Mouse (Mus musculus) limb, embryonic 13.5 days (tissue): ENCODE data around the gene Vgll4. TPM values are rescaled to one million over a fixed set of nuclear protein-coding genes. Genes with fewer than 3 reads are reported as not detected.
A peak's percentile ranks its signal among the peaks of the same experiment; 100 is the strongest.

Source experiments
- ATAC-seq: fragments of 200-750 bp; cut with Nextera tagmentation; 2 replicates; pipeline ENCODE4 v1.8.0; 2017; ENCODE audit warnings: low read depth, moderate number of reproducible peaks, moderate TSS enrichment; ENCODE audit not compliant: low FRiP score
- H3K27ac ChIP-seq: fragments of 300-500 bp; sonication (generic); 2 replicates; pipeline ENCODE4 v1.5.1; 2015; ENCODE audit warnings: inconsistent platforms, mild to moderate bottlenecking, moderate library complexity
- H3K27me3 ChIP-seq: fragments of 300-500 bp; sonication (generic); 2 replicates; pipeline ENCODE4 v1.6.1; 2015; ENCODE audit warnings: mild to moderate bottlenecking, inconsistent platforms
- H3K36me3 ChIP-seq: fragments of 300-500 bp; sonication (generic); 2 replicates; pipeline ENCODE4 v1.6.1; 2015; ENCODE audit warnings: inconsistent platforms, mild to moderate bottlenecking, moderate library complexity
- H3K4me1 ChIP-seq: fragments of 300-500 bp; sonication (generic); 2 replicates; pipeline ENCODE4 v1.6.1; 2015; ENCODE audit warnings: inconsistent platforms
- H3K4me2 ChIP-seq: fragments of 300-500 bp; sonication (generic); replicated peaks from 2 replicates; pipeline ENCODE4 v1.6.1; 2015; ENCODE audit warnings: inconsistent platforms, mild to moderate bottlenecking, moderate library complexity
- H3K4me3 ChIP-seq: fragments of 300-500 bp; sonication (generic); 2 replicates; pipeline ENCODE4 v1.5.1; 2015; ENCODE audit warnings: moderate library complexity, mild to moderate bottlenecking, inconsistent platforms
- H3K9ac ChIP-seq: fragments of 300-500 bp; sonication (generic); 2 replicates; pipeline ENCODE4 v1.6.1; 2015; ENCODE audit warnings: mild to moderate bottlenecking, inconsistent platforms
- H3K9me3 ChIP-seq: fragments of 300-500 bp; sonication (generic); 2 replicates; pipeline ENCODE4 v1.6.1; 2016; ENCODE audit warnings: inconsistent platforms
- WGBS: fragments of 180-500 bp; shearing (Covaris S2); methylation state at CpG from one replicate; pipeline ENCODE4 v1.1.7; 2015; 5-methylcytosine and 5-hydroxymethylcytosine counted together
- polyA plus RNA-seq: library from polyadenylated mRNA; unstranded; fragments of >200 nt; fragmentation: Nextera tagmentation; extraction: Ambion mirVana; gene quantifications from 2 replicates; pipeline ENCODE4 v1.2.1, GENCODE M21; 2015

The Vgll4 gene
- polyA plus RNA-seq, 1 experiment from 2014 or later = 154 TPM

- no peak overlapping the region for H3K4me2 ChIP-seq
- no peaks in the 10 kb centered on the region for H3K36me3 ChIP-seq
- peaks cover 60% of the 10 kb centered on the region for H3K4me1 ChIP-seq
- H3K9ac ChIP-seq = no peak overlapping the region
- H3K4me3 ChIP-seq = no peak overlapping the region
- whole genome bisulfite sequencing = 29% methylated on average over 4 of the region's 4 CpGs
- H3K9me3 ChIP-seq = peaks cover 4% of the 10 kb centered on the region; the same call in 1 of the 2 replicates
- H3K27ac ChIP-seq = no peak overlapping the region
- 0 out of 2 replicates have a peak, but pooled peaks cover 3% of the 10 kb centered on the region for H3K27me3 ChIP-seq
- no peak for ATAC-seq
Observed at GRCm38 (mm10) chr6:114846153-114846772, 123.5 kb downstream of the Vgll4 start.

- 0 out of 2 replicates have a peak, but pooled peaks cover 2% of the 10 kb centered on the region for H3K27me3 ChIP-seq
- 70% methylated on average over 2 of the region's 2 CpGs for WGBS
- H3K27ac ChIP-seq = no peak overlapping the region
- H3K4me1 ChIP-seq = peaks cover 64% of the 10 kb centered on the region
- ATAC-seq = no peak
- no peak overlapping the region for H3K4me2 ChIP-seq
- H3K9ac ChIP-seq = no peak overlapping the region
- H3K4me3 ChIP-seq = no peak overlapping the region
- H3K36me3 ChIP-seq = no peaks in the 10 kb centered on the region
- H3K9me3 ChIP-seq = peaks cover 7% of the 10 kb centered on the region; the same call in 1 of the 2 replicates
Observed at GRCm38 (mm10) chr6:114842863-114843262, 126.9 kb downstream of the Vgll4 start.

GRCm38 (mm10) chr6:114842131-114842530 is 127.7 kb downstream of the Vgll4 start:
- Histone ChIP-seq H3K9me3 (peaks cover 7% of the 10 kb centered on the region; the same call in 1 of the 2 replicates), H3K27me3 (no peaks in the 10 kb centered on the region), H3K4me3 (no peak overlapping the region), H3K4me2 (no peak overlapping the region), H3K27ac (peak overlapping the region; percentile 1; the same call in 1 of the 2 replicates), H3K9ac (no peak overlapping the region), H3K36me3 (no peaks in the 10 kb centered on the region), H3K4me1 (peaks cover 58% of the 10 kb centered on the region)
- WGBS = 26% methylated on average over 3 of the region's 3 CpGs
- ATAC-seq = no peak

- Histone ChIP-seq H3K4me1 (peaks cover 46% of the 10 kb centered on the region), H3K27ac (peak overlapping the region; percentile 22; the same call in 1 of the 2 replicates), H3K27me3 (no peaks in the 10 kb centered on the region), H3K4me2 (no peak overlapping the region), H3K9me3 (peaks cover 7% of the 10 kb centered on the region; the same call in 1 of the 2 replicates), H3K4me3 (no peak overlapping the region), H3K36me3 (no peaks in the 10 kb centered on the region), H3K9ac (no peak overlapping the region)
- ATAC-seq = 0 out of 2 replicates have a peak, but pooled peaks have one; percentile 20
- WGBS = 83% methylated on average over 7 of the region's 7 CpGs
Observed at GRCm38 (mm10) chr6:114840012-114840411, 129.8 kb downstream of the Vgll4 start.

- ATAC-seq = no peak
- Histone ChIP-seq H3K36me3 (no peaks in the 10 kb centered on the region), H3K27ac (no peak overlapping the region), H3K4me1 (peaks cover 56% of the 10 kb centered on the region), H3K4me3 (no peak overlapping the region), H3K9me3 (peaks cover 7% of the 10 kb centered on the region; the same call in 1 of the 2 replicates), H3K4me2 (no peak overlapping the region), H3K9ac (no peak overlapping the region), H3K27me3 (no peaks in the 10 kb centered on the region)
- WGBS = 87% methylated on average over 4 of the region's 4 CpGs
Observed at GRCm38 (mm10) chr6:114838872-114839271, 130.9 kb downstream of the Vgll4 start.

GRCm38 (mm10) chr6:114836433-114836832 is 133.4 kb downstream of the Vgll4 start:
- no peak overlapping the region for H3K27ac ChIP-seq
- no peak overlapping the region for H3K4me3 ChIP-seq
- WGBS = 76% methylated on average over 3 of the region's 3 CpGs
- H3K9me3 ChIP-seq = 0 out of 2 replicates have a peak, but pooled peaks cover 3% of the 10 kb centered on the region
- no peak for ATAC-seq
- H3K4me1 ChIP-seq = peaks cover 59% of the 10 kb centered on the region
- no peak overlapping the region for H3K4me2 ChIP-seq
- no peaks in the 10 kb centered on the region for H3K36me3 ChIP-seq
- H3K27me3 ChIP-seq = no peaks in the 10 kb centered on the region
- no peak overlapping the region for H3K9ac ChIP-seq

- ATAC-seq = no peak
- Histone ChIP-seq H3K4me3 (no peak overlapping the region), H3K36me3 (no peaks in the 10 kb centered on the region), H3K4me1 (peaks cover 52% of the 10 kb centered on the region), H3K9me3 (0 out of 2 replicates have a peak, but pooled peaks cover 3% of the 10 kb centered on the region), H3K27ac (no peak overlapping the region), H3K9ac (no peak overlapping the region), H3K27me3 (no peaks in the 10 kb centered on the region), H3K4me2 (no peak overlapping the region)
- WGBS = 62% methylated on average over 1 of the region's 1 CpGs
Observed at GRCm38 (mm10) chr6:114835752-114836151, 134.0 kb downstream of the Vgll4 start.

GRCm38 (mm10) chr6:114835344-114835743 is 134.4 kb downstream of the Vgll4 start:
- peaks cover 48% of the 10 kb centered on the region for H3K4me1 ChIP-seq
- WGBS = 85% methylated on average over 7 of the region's 7 CpGs
- no peak overlapping the region for H3K4me3 ChIP-seq
- no peaks in the 10 kb centered on the region for H3K36me3 ChIP-seq
- no peak overlapping the region for H3K9ac ChIP-seq
- H3K27ac ChIP-seq = no peak overlapping the region
- no peak for ATAC-seq
- no peaks in the 10 kb centered on the region for H3K27me3 ChIP-seq
- H3K4me2 ChIP-seq = no peak overlapping the region
- 0 out of 2 replicates have a peak, but pooled peaks cover 3% of the 10 kb centered on the region for H3K9me3 ChIP-seq

GRCm38 (mm10) chr6:114833791-114834346 is 135.9 kb downstream of the Vgll4 start:
- WGBS = 44% methylated on average over 4 of the region's 4 CpGs
- Histone ChIP-seq H3K36me3 (no peaks in the 10 kb centered on the region), H3K9me3 (0 out of 2 replicates have a peak, but pooled peaks cover 3% of the 10 kb centered on the region), H3K4me2 (no peak overlapping the region), H3K27ac (0 out of 2 replicates have a peak overlapping the region, but pooled peaks have one; percentile 39), H3K4me1 (peaks cover 33% of the 10 kb centered on the region), H3K4me3 (no peak overlapping the region), H3K9ac (no peak overlapping the region), H3K27me3 (no peaks in the 10 kb centered on the region)
- 0 out of 2 replicates have a peak, but pooled peaks have one; percentile 19 for ATAC-seq

- H3K9me3 ChIP-seq = no peaks in the 10 kb centered on the region
- H3K36me3 ChIP-seq = no peaks in the 10 kb centered on the region
- 0 out of 2 replicates have a peak overlapping the region, but pooled peaks have one; percentile 7 for H3K27ac ChIP-seq
- H3K4me2 ChIP-seq = no peak overlapping the region
- H3K4me1 ChIP-seq = peaks cover 30% of the 10 kb centered on the region
- H3K27me3 ChIP-seq = no peaks in the 10 kb centered on the region
- no peak for ATAC-seq
- no peak overlapping the region for H3K4me3 ChIP-seq
- WGBS = 71% methylated on average over 9 of the region's 9 CpGs
- no peak overlapping the region; the same call in 1 of the 2 replicates for H3K9ac ChIP-seq
Observed at GRCm38 (mm10) chr6:114833058-114833685, 136.6 kb downstream of the Vgll4 start.

- H3K4me1 ChIP-seq = peaks cover 30% of the 10 kb centered on the region
- ATAC-seq = no peak
- H3K27me3 ChIP-seq = no peaks in the 10 kb centered on the region
- H3K4me3 ChIP-seq = no peak overlapping the region
- no peak overlapping the region for H3K27ac ChIP-seq
- H3K4me2 ChIP-seq = no peak overlapping the region
- WGBS = 93% methylated on average over 3 of the region's 3 CpGs
- no peaks in the 10 kb centered on the region for H3K36me3 ChIP-seq
- H3K9me3 ChIP-seq = no peaks in the 10 kb centered on the region
- H3K9ac ChIP-seq = no peak overlapping the region
Observed at GRCm38 (mm10) chr6:114831807-114832206, 138.0 kb downstream of the Vgll4 start.
